Mouse (Mus musculus) ES-Bruce4 (cell line): ENCODE measurements at regions not wholly inside any gene's neighbourhood (a gene's known extent, or its start where the extent isn't known, plus 50 kb on each side); places are given as distances from the start of the nearest gene placed in this dataset.

Experiments
- CTCF ChIP-seq: IDR thresholded peaks from one replicate; pipeline ENCODE4 v1.8.1; 2011; ENCODE audit warnings: low read depth, low read length
- EP300 ChIP-seq: IDR thresholded peaks from 2 replicates; pipeline ENCODE4 v1.6.1; 2011; ENCODE audit warnings: low read depth, low read length; ENCODE audit not compliant: insufficient read depth
- POLR2A ChIP-seq: IDR thresholded peaks from one replicate; pipeline ENCODE4 v1.8.1; 2011; ENCODE audit warnings: low read length; ENCODE audit not compliant: insufficient read depth

GRCm38 (mm10) chr3:80209596-80209995, 325.3 kb downstream of the Fam198b start:
- TF ChIP-seq POLR2A (no peak), CTCF (no peak), EP300 (no peak)
